Mouse (Mus musculus) spleen, postnatal 14 days (tissue): ENCODE measurements around the gene Crlf1.

Source experiments
- DNase-seq, 2 experiments: peaks; one replicate each; pipeline ENCODE4 v3.0.0; 2021 to 2022; ENCODE audit warnings: low spot score in 2 of 2

The Crlf1 gene

DNA sequence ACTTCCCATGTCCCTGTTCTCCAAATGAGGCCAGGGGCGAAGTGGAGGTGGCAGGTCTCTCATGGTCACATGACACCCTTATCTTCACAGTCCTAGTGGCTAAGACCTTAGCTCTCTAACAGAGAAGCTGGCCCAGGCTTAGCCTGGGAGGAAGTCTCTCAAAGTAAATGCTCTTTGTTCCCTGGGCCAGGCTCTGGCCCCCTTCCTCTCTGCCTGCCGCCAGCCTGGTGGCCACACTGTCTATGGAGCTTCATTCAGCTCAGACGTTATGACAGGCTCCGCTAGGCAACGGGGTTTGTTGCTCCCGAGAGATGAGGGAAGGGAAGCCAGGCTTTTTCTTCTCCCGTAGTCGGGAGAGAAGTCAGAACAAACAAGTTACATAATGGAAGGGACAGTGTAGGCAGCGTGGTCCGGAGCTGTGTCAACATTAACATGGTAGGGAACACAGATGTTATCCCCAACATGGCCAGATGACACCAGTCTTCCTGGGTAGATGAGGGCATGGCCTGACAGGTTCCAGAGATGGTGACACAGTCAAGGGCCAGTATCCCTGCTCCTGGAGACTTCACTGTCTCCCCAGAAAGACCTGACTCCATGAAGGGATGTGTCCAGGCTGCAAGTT, 23.6 kb upstream of the Crlf1 start:
- DNase-seq: no peak

DNA sequence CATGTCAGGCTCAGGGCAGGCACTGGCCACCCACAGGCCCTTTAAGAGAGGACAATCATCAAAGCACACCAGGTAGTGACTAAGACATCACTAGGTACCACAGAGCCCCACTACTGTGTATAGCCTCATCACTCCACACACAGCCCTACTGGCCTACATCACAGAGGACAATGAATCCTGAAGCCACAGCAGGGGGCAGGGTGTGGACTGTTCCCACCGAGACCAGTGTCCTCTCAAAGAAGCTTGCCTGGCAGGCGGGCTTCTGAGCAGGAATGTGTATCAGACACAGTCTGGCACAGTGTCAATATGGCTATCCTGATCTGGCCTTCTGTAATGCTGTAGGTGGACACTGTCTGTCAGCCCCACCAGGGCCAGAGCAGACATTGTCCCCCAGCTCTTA, 23.0 kb upstream of the Crlf1 start:
- no peak for DNase-seq

- no peak for DNase-seq
Measured at GRCm38 (mm10) chr8:70471856-70472255, 21.1 kb upstream of the Crlf1 start.

- DNase-seq: peak; percentile 97 to 98
Measured at GRCm38 (mm10) chr8:70476333-70477268, 16.4 kb upstream of the Crlf1 start, which contains the start of gene Klhl26. TSS of gene Klhl26 (minus strand) at chr8:70476968.

DNA sequence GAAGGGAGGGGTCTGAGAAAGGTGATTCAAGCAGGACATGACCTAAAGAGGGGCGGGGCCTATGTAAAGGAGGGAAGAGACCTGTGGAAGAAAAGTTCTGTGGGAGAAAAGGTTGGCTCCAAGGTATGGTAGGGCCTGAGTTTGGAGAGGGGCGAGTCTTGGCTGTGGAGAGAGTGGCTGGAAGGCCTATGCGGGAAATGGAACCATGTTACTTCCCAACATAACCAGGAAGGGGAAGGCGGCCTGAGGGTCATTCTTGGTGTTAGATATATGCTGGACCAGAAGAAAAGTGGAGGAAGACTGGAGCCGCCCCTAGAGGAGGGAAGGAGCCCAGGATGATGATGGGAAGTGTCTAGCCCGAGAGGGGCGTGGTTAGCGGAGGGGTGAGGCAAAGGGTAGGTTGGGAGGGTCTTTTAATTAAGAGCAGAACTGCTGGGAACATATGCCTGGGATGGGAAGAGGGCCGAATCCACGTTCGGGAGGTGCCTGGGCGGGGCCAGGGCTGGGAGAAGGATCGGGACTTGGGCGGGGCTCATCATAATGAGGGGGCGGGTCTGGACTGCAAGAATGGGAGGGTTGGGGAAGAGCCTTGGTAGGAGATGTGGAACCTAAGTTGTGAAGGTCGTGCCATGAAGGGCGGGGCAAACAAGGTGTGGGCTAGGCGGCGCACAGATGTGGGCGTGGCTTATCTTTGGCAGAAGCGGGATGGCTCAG, 15.5 kb upstream of the Crlf1 start:
- DNase-seq: no peak

DNA sequence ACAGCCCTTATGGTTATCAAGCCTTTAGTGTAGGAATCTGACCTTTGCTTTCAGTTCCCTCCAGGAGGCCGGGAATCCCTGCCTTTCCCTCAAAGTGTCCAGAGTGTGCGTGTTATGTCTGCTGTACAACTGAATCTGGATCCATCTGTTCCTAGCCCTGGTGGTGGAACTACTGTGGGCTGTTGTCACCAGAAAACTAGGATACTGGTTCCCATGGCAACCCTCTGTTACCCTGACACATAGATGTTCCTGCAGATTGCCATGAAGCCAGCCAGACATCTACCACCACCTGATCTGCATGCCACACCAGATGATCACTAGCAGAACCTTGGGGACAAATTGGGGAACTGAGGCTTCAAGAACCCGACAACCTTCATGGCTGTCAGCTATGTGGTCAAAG, 11.1 kb upstream of the Crlf1 start:
- no peak for DNase-seq

GRCm38 (mm10) chr8:70482943-70483342, 10.0 kb upstream of the Crlf1 start:
- no peak for DNase-seq

DNA sequence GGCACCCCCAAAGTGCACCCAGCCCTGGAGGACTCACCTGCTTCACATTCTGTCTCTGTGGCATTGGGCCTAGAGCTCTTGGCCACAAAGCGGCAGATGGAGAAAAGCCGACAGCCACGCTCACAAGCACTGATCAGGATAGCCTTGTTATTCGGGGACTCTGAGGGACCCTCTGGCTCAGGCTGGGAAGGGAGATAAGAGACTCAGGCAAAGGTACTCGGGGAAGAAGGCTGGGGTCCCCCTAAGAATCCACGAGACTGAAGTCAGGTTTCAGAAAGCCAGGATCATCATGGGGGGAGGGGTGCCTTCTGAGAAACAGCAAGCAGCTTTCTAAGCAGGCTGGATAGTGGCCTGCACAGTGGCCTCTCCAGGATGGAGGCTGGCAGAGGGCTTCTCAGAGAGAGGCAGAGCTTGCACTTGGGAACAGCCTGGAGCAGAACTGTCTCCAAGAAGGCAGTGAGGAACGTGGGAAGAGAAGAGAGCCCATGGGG, 6.7 kb upstream of the Crlf1 start:
- no peak for DNase-seq

DNA sequence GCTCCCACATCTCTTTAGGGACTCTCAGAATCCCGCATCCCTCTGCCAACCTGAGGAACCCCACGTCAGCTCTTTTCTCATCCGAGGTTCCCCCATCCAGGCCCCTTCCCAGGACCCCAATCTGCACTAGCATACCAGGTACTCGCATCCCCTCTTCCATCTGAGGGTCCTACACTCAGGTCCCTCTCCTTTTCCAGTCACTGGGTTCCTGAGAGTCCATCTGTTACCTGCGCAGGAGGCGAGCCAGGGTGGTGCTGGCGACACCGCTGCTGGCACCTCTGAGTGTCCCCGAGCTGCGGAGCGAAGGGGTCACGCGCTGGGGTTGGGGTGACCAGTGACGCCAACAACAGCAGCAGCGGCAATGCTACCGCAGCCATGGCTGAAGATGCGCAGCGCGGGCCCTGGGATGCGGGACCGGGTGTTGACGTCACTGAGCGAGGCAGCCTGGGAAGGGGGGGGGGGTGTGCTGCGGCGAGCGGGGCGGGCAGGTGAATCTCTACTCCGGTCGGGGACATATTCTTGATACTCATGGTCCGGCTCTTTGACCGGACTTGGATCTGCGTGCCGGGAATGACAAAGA, 5.9 kb upstream of the Crlf1 start, which contains the start of gene Tmem59l:
TSS of gene Tmem59l (minus strand) at position 418 of the 580 bp plus-strand sequence.
- no peak for DNase-seq

DNA sequence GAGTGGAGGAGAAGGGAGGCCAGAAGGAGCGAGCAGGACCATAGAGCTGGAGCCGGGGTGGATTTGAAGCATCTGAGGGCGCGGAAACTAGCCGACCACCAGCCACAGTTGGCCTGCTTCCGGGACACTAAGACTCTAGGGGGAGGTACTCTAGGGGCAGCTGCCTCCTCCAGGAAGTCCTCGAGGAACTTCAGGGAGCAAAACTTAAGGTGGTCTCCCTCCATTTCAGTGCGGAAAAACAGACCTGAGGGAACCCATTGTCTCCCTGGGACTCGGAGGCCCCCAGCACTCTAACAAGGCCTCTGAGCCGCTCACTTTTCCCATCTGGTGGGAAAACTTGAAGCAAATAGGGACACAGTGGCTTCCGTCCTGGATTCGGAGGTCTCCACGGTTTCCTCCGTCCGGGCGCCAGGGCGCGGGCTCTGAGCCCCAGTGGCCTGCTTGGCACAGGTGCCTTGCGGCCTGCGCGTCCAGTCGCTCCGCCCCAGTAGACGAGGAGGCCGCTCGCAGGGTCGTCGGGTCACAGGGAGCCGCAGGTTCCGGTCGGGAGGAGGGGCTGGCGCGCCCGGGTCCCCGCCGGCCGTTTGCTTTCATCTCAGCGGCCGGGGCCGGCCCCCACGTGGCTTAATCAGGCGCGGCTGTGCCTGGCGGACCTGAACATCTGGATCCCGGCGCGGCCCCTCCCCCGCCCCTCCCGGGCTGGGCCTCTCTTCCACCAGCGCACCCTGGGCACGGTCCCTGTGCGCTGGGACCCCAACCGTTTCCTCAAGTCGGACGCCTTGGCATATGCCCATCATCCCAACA, 4.8 kb upstream of the Crlf1 start:
- DNase-seq: no peak

GRCm38 (mm10) chr8:70488931-70489470, 4.0 kb upstream of the Crlf1 start:
- no peak for DNase-seq

GRCm38 (mm10) chr8:70489576-70489975, 3.4 kb upstream of the Crlf1 start:
- no peak for DNase-seq

DNA sequence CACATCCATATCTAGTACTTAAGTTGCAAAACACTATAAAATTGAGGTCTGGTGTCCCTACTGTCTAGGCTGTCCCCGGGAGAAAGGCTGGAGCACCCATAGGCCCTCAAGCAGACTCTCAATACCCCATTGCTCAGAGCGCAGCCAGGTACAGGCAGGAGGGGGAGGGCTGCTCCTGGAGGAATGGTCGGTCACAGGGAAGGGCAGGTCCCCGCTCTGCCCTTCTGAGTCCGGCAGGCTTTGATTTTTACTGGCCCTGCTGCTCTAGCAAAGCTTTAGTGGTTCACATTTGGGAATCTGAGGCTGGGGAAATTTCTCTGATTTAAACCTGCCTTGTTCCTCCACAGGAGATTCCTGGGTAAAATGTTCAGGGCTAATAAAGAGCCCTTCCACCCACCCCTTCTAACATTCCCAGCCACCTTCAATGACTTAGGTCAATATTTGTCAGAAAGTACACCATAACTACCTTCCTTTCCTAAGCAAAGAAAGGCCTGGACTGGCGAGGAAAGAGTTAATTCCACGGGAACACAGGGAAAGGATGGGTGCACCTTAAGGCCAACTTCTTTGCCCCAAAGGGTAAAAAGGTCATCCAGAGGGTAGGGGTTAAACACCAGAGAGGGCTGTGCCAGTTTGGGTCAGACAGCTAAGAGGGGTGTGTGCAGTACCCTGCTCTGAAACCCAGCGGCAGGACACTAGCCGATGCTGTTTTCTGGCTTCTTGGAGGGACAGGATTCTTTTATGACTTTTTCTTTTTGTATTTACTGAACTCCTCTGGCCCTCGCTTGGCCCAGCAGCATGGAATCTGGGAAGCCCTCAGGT, 2.7 kb upstream of the Crlf1 start:
- DNase-seq: no peak

DNA sequence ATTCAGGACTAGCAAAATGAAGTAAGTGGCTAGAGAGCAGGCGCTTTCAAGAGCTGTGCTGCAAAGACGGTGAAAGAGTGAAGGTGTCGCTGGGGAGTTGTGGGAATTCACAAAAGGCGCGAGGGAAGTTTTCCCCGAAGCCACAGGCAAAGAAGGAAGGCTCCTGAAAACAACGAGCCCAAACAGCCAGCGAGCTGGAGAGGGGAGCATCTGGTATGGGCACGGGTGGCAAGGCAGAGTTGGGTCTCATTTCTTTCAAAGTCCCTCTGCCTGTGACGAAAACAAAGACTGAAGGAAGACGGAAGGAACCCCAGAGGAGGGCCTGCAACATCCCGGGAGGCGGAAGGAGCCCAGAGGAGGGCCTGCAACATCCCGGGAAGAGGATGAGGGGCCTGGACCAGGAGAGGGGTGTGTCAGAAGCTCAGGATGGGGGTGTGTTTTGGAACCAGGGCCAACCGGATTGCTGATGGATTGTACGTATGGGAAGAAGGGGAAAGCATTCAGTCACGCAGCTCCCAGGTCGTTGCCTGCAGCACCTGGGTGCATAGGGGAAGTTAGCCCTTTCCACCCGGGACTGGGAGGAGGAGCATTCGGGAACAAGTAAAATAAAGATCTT, 2.0 kb upstream of the Crlf1 start:
- no peak for DNase-seq

DNA sequence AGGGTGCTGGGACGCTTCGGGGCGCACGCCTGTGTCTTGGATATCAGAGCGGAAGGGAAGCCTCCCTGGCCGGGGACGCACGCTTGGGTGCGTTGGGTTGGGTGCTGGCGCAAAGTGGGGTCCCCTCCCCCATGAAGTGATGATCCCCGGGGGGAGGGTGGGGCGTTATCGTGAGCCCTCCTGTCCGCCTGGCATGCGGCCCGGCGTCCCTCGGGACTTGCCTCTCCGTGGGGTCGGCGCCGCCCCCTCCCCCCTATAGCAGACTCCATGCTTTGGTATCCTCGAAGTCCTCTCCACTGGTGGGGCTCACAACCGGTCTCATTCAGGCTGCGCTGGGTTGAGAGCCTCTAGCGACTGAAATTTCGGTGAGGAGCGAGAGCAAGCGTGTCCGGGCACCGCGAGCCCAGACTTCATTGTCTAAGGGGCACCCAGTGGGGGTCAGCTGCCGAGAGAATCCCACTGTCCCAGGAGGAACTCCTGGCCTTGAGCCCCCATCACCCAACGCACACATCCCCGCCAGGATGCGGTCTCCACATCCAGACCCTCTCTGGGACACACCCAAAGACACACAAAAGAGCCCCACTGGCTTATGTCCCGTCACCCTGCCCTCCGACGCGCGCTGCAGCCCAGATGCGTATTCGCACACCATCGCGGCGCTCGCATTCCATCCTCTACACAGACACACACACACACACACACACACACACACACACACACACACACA, 896 bp downstream of the Crlf1 start:
- DNase-seq: no peak

GRCm38 (mm10) chr8:70494416-70494945, 1.5 kb downstream of the Crlf1 start:
- DNase-seq: no peak

GRCm38 (mm10) chr8:70495001-70495770, 2.2 kb downstream of the Crlf1 start:
- DNase-seq: no peak

DNA sequence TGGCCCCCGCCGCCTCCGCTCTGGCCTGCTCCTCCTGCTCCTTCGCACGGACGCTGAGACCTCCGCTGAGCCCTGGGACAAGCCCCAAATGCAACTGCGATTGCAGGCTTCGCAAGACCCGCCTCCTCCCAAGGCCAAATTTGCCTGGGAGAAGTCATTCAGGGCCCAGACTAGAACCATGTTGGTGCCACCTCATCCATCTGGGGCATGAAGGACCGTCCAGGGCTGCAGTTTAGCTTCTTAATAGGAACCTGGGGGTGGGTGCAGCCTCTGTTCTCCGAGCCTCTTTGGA, 2.8 kb downstream of the Crlf1 start:
- DNase-seq: no peak
